Mouse (Mus musculus): ENCODE measurements around the gene Srgap3. TPM values are rescaled to one million over a fixed set of nuclear protein-coding genes. Genes with fewer than 3 reads are reported as not detected.

The Srgap3 gene
- total RNA-seq, 1 experiment, result 3.3 TPM

GRCm38 (mm10) chr6:112842426-112842825 is 104.6 kb downstream of the Srgap3 start:
- Histone ChIP-seq H3K4me3 (ENCODE audit: insufficient read depth in 1 of 2, low read depth in 1 of 2, low read length in 2 of 2, poor library complexity in 1 of 2, severe bottlenecking in 1 of 2) (no peak overlapping the region), H3K4me1 (ENCODE audit: control insufficient read depth in 2 of 2, insufficient read depth in 2 of 2, low read length in 2 of 2, poor library complexity in 1 of 2) (peaks cover 0 to 2% of the 10 kb centered on the region in 2 experiments; a peak in 1 of 4 replicates), H3K9ac (ENCODE audit: insufficient read depth, low read depth, low read length, poor library complexity, severe bottlenecking) (no peak overlapping the region), H3K36me3 (ENCODE audit: control insufficient read depth, insufficient read depth, low read length, poor library complexity, severe bottlenecking) (no peaks in the 10 kb centered on the region), H3K27ac (ENCODE audit: insufficient read depth, low read depth, low read length, poor library complexity, severe bottlenecking) (no peak overlapping the region), H3K9me3 (ENCODE audit: control insufficient read depth, insufficient read depth, low read depth, low read length) (no peaks in the 10 kb centered on the region)
- TF ChIP-seq CHD2 (IDR thresholded peaks at IDR 0.05; ENCODE audit: low read depth, low read length) (no peak), ZNF384 (IDR thresholded peaks at IDR 0.05; ENCODE audit: low read depth, low read length) (no peak), MAFK (IDR thresholded peaks at IDR 0.05; ENCODE audit: insufficient read depth, low read depth, low read length) (no peak), HCFC1 (IDR thresholded peaks at IDR 0.05; ENCODE audit: borderline replicate concordance, insufficient read depth, low read length) (no peak), ZC3H11A (IDR thresholded peaks at IDR 0.05; ENCODE audit: borderline replicate concordance, low read depth, low read length) (no peak)
- in situ Hi-C loops (cut with MboI; ENCODE audit: low sequenced_read_pairs in 2 of 2, unreplicated experiment in 2 of 2), result no loop called here
- no peak for DNase-seq (ENCODE audit: low read depth, low spot score)

GRCm38 (mm10) chr6:112840400-112840799 is 106.7 kb downstream of the Srgap3 start:
- in situ Hi-C loops (cut with MboI; ENCODE audit: low sequenced_read_pairs in 2 of 2, unreplicated experiment in 2 of 2), result no loop called here

GRCm38 (mm10) chr6:112839391-112839790 is 107.7 kb downstream of the Srgap3 start:
- in situ Hi-C loops (cut with MboI; ENCODE audit: low sequenced_read_pairs in 2 of 2, unreplicated experiment in 2 of 2), result no loop called here
- Histone ChIP-seq H3K4me3 (ENCODE audit: insufficient read depth in 1 of 2, low read depth in 1 of 2, low read length in 2 of 2, poor library complexity in 1 of 2, severe bottlenecking in 1 of 2) (no peak overlapping the region), H3K36me3 (ENCODE audit: control insufficient read depth, insufficient read depth, low read length, poor library complexity, severe bottlenecking) (no peaks in the 10 kb centered on the region), H3K9ac (ENCODE audit: insufficient read depth, low read depth, low read length, poor library complexity, severe bottlenecking) (no peak overlapping the region), H3K9me3 (ENCODE audit: control insufficient read depth, insufficient read depth, low read depth, low read length) (no peaks in the 10 kb centered on the region), H3K27ac (ENCODE audit: insufficient read depth, low read depth, low read length, poor library complexity, severe bottlenecking) (no peak overlapping the region), H3K4me1 (ENCODE audit: control insufficient read depth in 2 of 2, insufficient read depth in 2 of 2, low read length in 2 of 2, poor library complexity in 1 of 2) (peaks cover 2 to 11% of the 10 kb centered on the region in 2 experiments; a peak in 3 of 4 replicates)
- no peak for DNase-seq (ENCODE audit: low read depth, low spot score)
- TF ChIP-seq ZC3H11A (IDR thresholded peaks at IDR 0.05; ENCODE audit: borderline replicate concordance, low read depth, low read length) (no peak), HCFC1 (IDR thresholded peaks at IDR 0.05; ENCODE audit: borderline replicate concordance, insufficient read depth, low read length) (no peak), MAFK (IDR thresholded peaks at IDR 0.05; ENCODE audit: insufficient read depth, low read depth, low read length) (no peak), ZNF384 (IDR thresholded peaks at IDR 0.05; ENCODE audit: low read depth, low read length) (no peak), CHD2 (IDR thresholded peaks at IDR 0.05; ENCODE audit: low read depth, low read length) (no peak)

More at GRCm38 (mm10) chr6:112840400-112840799, 106.7 kb downstream of the Srgap3 start:
- Histone ChIP-seq H3K27ac (ENCODE audit: insufficient read depth, low read depth, low read length, poor library complexity, severe bottlenecking) (no peak overlapping the region), H3K4me1 (ENCODE audit: control insufficient read depth in 2 of 2, insufficient read depth in 2 of 2, low read length in 2 of 2, poor library complexity in 1 of 2) (peaks cover 2 to 11% of the 10 kb centered on the region in 2 experiments; a peak in 3 of 4 replicates), H3K4me3 (ENCODE audit: insufficient read depth in 1 of 2, low read depth in 1 of 2, low read length in 2 of 2, poor library complexity in 1 of 2, severe bottlenecking in 1 of 2) (no peak overlapping the region), H3K36me3 (ENCODE audit: control insufficient read depth, insufficient read depth, low read length, poor library complexity, severe bottlenecking) (no peaks in the 10 kb centered on the region), H3K9me3 (ENCODE audit: control insufficient read depth, insufficient read depth, low read depth, low read length) (no peaks in the 10 kb centered on the region), H3K9ac (ENCODE audit: insufficient read depth, low read depth, low read length, poor library complexity, severe bottlenecking) (no peak overlapping the region)
- no peak for DNase-seq (ENCODE audit: low read depth, low spot score)
- TF ChIP-seq ZC3H11A (IDR thresholded peaks at IDR 0.05; ENCODE audit: borderline replicate concordance, low read depth, low read length) (no peak), HCFC1 (IDR thresholded peaks at IDR 0.05; ENCODE audit: borderline replicate concordance, insufficient read depth, low read length) (no peak), ZNF384 (IDR thresholded peaks at IDR 0.05; ENCODE audit: low read depth, low read length) (no peak), MAFK (IDR thresholded peaks at IDR 0.05; ENCODE audit: insufficient read depth, low read depth, low read length) (no peak), CHD2 (IDR thresholded peaks at IDR 0.05; ENCODE audit: low read depth, low read length) (no peak)

- H3K27ac ChIP-seq (ENCODE audit: insufficient read depth, low read depth, low read length, poor library complexity, severe bottlenecking), result no peak overlapping the region
Observed at GRCm38 (mm10) chr6:112838879-112839278, 108.2 kb downstream of the Srgap3 start.

More at GRCm38 (mm10) chr6:112838879-112839278, 108.2 kb downstream of the Srgap3 start:
- TF ChIP-seq ZNF384 (IDR thresholded peaks at IDR 0.05; ENCODE audit: low read depth, low read length) (no peak), MAFK (IDR thresholded peaks at IDR 0.05; ENCODE audit: insufficient read depth, low read depth, low read length) (no peak), ZC3H11A (IDR thresholded peaks at IDR 0.05; ENCODE audit: borderline replicate concordance, low read depth, low read length) (no peak), CHD2 (IDR thresholded peaks at IDR 0.05; ENCODE audit: low read depth, low read length) (no peak), HCFC1 (IDR thresholded peaks at IDR 0.05; ENCODE audit: borderline replicate concordance, insufficient read depth, low read length) (no peak)
- no peaks in the 10 kb centered on the region for H3K36me3 ChIP-seq (ENCODE audit: control insufficient read depth, insufficient read depth, low read length, poor library complexity, severe bottlenecking)
- no peaks in the 10 kb centered on the region for H3K9me3 ChIP-seq (ENCODE audit: control insufficient read depth, insufficient read depth, low read depth, low read length)
- no peak overlapping the region for H3K4me3 ChIP-seq (ENCODE audit: insufficient read depth in 1 of 2, low read depth in 1 of 2, low read length in 2 of 2, poor library complexity in 1 of 2, severe bottlenecking in 1 of 2)
- in situ Hi-C loops (cut with MboI; ENCODE audit: low sequenced_read_pairs in 2 of 2, unreplicated experiment in 2 of 2), result no loop called here
- DNase-seq (ENCODE audit: low read depth, low spot score), result no peak
- no peak overlapping the region for H3K9ac ChIP-seq (ENCODE audit: insufficient read depth, low read depth, low read length, poor library complexity, severe bottlenecking)
- peaks cover 2 to 11% of the 10 kb centered on the region in 2 experiments; a peak in 3 of 4 replicates for H3K4me1 ChIP-seq (ENCODE audit: control insufficient read depth in 2 of 2, insufficient read depth in 2 of 2, low read length in 2 of 2, poor library complexity in 1 of 2)
